In genomic region chr1:43250281-43250680, GRCm38 (mm10) we compare ENCODE assay signal across 12 mouse cellular contexts. TPM values are rescaled to one million over a fixed set of nuclear protein-coding genes. Genes with fewer than 3 reads are reported as not detected.
A peak's percentile ranks its signal among the peaks of the same experiment; 100 is the strongest.
DNase-seq lines count a peak whose midpoint lies in the region; ATAC-seq and TF ChIP-seq lines count a peak whose summit lies in the region.
"Had no signal": no experiment of that assay in that cellular context is flagged by ENCODE, and none has a peak within 500 bp of the region (broad histone marks: within the 10 kb centered on the region; RNA-seq: fewer than 3 reads in every experiment).

No protein-coding gene starts in this region.

- no peak for ATAC-seq in kidney, embryonic 15.5 days (replicated peaks; ENCODE audit: low FRiP score)

- no peaks in the 10 kb centered on the region for H3K4me1 ChIP-seq in kidney, embryonic 15.5 days

- no peak overlapping the region for H3K27ac ChIP-seq in kidney, embryonic 15.5 days
- H3K27ac ChIP-seq in gastrocnemius, adult 2 months, result peak overlapping the region; percentile 62
- H3K27ac ChIP-seq: kidney, postnatal 0 days had no signal

- no peak for TF ChIP-seq CTCF in gastrocnemius, adult 2 months (IDR thresholded peaks at IDR 0.05)

- H3K4me2 ChIP-seq in kidney, embryonic 15.5 days, result no peak overlapping the region

- peak; percentile 90 for DNase-seq in kidney, adult 11 months
- DNase-seq in adipocyte (ENCODE audit: low spot score), result peak; percentile 91
- peak; percentile 94 for DNase-seq in gastrocnemius, adult 2 months
- peak; percentile 92 for DNase-seq in heart, postnatal 10 days
- no peak for DNase-seq in embryo, embryonic 11 days
- no peak for DNase-seq in urinary bladder, adult 2 months (ENCODE audit: low spot score)
- no peak for DNase-seq in left cerebral cortex, postnatal 25 days (ENCODE audit: low spot score in 2 of 2)
- DNase-seq: cerebellum, adult 11 months; lung, postnatal 14 days; right cerebral cortex, postnatal 25 days had no signal

- WGBS in kidney, embryonic 15.5 days, result 71% methylated on average over 6 of the region's 6 CpGs

- H3K36me3 ChIP-seq in kidney, embryonic 15.5 days, result no peaks in the 10 kb centered on the region

- intact Hi-C loops in gastrocnemius, adult 2 months (cut with DNase I), result loop anchor here (2.0 kb wide), 1 partner anchor 39 kb away; no protein-coding TSS in a partner anchor
- intact Hi-C loops in heart, postnatal 10 days (cut with DNase I), result no loop called here
- intact Hi-C loops in left cerebral cortex, postnatal 25 days (cut with DNase I), result no loop called here

- no peaks in the 10 kb centered on the region for H3K9me3 ChIP-seq in kidney, embryonic 15.5 days (replicated peaks)

- H3K4me3 ChIP-seq in kidney, embryonic 15.5 days (replicated peaks), result no peak overlapping the region
- no peak overlapping the region for H3K4me3 ChIP-seq in gastrocnemius, adult 2 months

- H3K9ac ChIP-seq in kidney, embryonic 15.5 days, result no peak overlapping the region

- H3K27me3 ChIP-seq in kidney, embryonic 15.5 days, result no peaks in the 10 kb centered on the region

RNA-seq across cellular contexts. Expression of gene Fhl2, which starts 53.5 kb away (rescaled TPM):
- polyA plus RNA-seq in kidney, embryonic 15.5 days (2015; fragmentation: Nextera tagmentation; extraction: Ambion mirVana), result 90.7 and 92.4 TPM in 2 replicates
- total RNA-seq in gastrocnemius, adult 2 months (2021), result 1 to 10 TPM; 3.0 to 8.3 TPM
- total RNA-seq in heart, postnatal 10 days (2021), result 1,000 to 10,000 TPM; 1,415 to 1,605 TPM
- polyA plus RNA-seq in urinary bladder, adult 2 months (2012; rRNA removed), result 96.7 and 120 TPM in 2 replicates
- 10 to 100 TPM; 53.9 to 54.4 TPM for total RNA-seq in left cerebral cortex, postnatal 25 days (2021)

Comparison
In these comparisons a context has a peak if more than half of its experiments do, and no peak if none do; other contexts are left out.
1. DNase-seq: peak in kidney, adult 11 months (single experiment), adipocyte (single experiment), gastrocnemius, adult 2 months (single experiment) and heart, postnatal 10 days (2 of 2); none in embryo, embryonic 11 days (single experiment), urinary bladder, adult 2 months (single experiment) and left cerebral cortex, postnatal 25 days (0 of 2).
2. RNA of gene Fhl2, which starts 53.5 kb away (total RNA-seq): 1,415 to 1,605 TPM in heart, postnatal 10 days; 53.9 to 54.4 TPM in left cerebral cortex, postnatal 25 days and 3.0 to 8.3 TPM in gastrocnemius, adult 2 months; every median in the first group is over 10 times any median in the second.